Mouse (Mus musculus) midbrain, embryonic 10.5 days (tissue): ENCODE measurements at regions not wholly inside any gene's neighbourhood (a gene's known extent, or its start where the extent isn't known, plus 50 kb on each side); places are given as distances from the start of the nearest gene placed in this dataset.

Source experiments
- DNase-seq: peaks from one replicate; pipeline ENCODE4 v3.0.0-alpha.2; 2017; ENCODE audit warnings: low spot score
- H3K27ac ChIP-seq: fragments of 300-500 bp; sonication (generic); replicated peaks from 2 replicates; pipeline ENCODE4 v1.5.1; 2016; ENCODE audit warnings: mild to moderate bottlenecking
- H3K27me3 ChIP-seq: fragments of 300-500 bp; sonication (generic); 2 replicates; pipeline ENCODE4 v1.6.1; 2016; ENCODE audit warnings: low read depth, mild to moderate bottlenecking; ENCODE audit not compliant: poor library complexity, severe bottlenecking
- H3K36me3 ChIP-seq: fragments of 300-500 bp; sonication (generic); 2 replicates; pipeline ENCODE4 v1.6.1; 2016; ENCODE audit warnings: mild to moderate bottlenecking, moderate library complexity
- H3K4me1 ChIP-seq: fragments of 300-500 bp; sonication (generic); 2 replicates; pipeline ENCODE4 v1.6.1; 2016
- H3K4me3 ChIP-seq: fragments of 300-500 bp; sonication (generic); 2 replicates; pipeline ENCODE4 v1.5.1; 2016; ENCODE audit warnings: mild to moderate bottlenecking, moderate library complexity
- H3K9me3 ChIP-seq: fragments of 300-500 bp; sonication (generic); replicated peaks from 2 replicates; pipeline ENCODE4 v1.6.1; 2016; ENCODE audit warnings: mild to moderate bottlenecking
- WGBS: fragments of 180-500 bp; shearing (Covaris S2); methylation state at CpG from one replicate; pipeline ENCODE4 v1.1.7; 2016; 5-methylcytosine and 5-hydroxymethylcytosine counted together

DNA sequence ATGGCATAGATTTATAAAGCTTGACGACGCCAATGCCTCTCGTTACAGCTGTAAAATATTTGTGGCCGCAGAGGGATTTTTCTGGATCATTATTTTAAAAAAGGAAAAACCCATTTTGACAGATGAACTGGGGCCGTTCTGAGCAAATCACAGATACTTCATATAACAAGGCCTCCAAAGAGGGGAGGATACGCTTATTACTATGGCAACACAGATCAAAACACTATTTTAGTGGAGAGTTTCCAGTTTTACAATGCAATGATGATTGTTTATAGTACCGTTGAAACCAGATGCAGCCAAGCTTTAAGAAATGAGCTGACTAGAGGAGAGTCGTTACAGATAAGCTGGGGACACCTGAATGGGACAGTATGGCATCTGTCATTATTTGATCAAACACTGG lies 287.8 kb downstream of the Zfp326 start:
- Histone ChIP-seq H3K4me1 (no peaks in the 10 kb centered on the region), H3K4me3 (no peak overlapping the region), H3K36me3 (no peaks in the 10 kb centered on the region), H3K27me3 (no peaks in the 10 kb centered on the region), H3K27ac (no peak overlapping the region), H3K9me3 (no peaks in the 10 kb centered on the region)
- no peak for DNase-seq
- WGBS, result 93% methylated on average over 8 of the region's 8 CpGs

DNA sequence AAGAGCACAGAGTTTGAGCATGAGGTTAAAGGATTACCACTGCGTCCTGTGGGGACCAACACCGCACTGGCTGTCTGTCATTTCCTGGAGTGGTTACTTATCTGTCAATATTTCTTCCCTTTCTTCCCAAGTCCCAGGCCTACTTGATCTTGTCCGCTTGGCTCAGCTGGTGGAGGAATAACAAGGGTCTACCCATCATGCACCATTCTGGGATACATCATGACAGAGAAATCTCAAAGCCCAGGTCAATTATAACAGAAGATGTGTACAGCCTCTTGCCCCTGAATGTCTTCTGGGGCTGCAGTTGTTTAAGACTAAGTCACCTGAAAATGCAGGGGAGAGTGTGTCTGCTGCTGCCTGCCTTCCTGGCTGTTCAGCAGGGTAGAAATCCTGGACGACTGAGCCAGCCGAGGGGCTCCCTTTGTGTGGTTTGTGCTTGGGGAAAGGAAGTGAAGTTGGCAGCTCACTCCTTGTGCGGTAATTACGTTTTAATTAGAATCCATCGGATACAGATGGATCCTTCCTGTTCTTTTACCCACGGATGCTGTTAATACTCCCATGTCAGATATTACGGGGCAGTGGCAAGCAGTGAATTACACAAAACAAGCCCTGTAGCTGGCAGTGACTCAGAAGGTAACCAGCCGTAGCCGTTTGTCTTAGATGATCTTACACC lies 286.8 kb downstream of the Zfp326 start:
- no peaks in the 10 kb centered on the region for H3K9me3 ChIP-seq
- no peaks in the 10 kb centered on the region for H3K36me3 ChIP-seq
- no peak overlapping the region for H3K4me3 ChIP-seq
- H3K4me1 ChIP-seq, result no peaks in the 10 kb centered on the region
- WGBS, result 71% methylated on average over 12 of the region's 12 CpGs
- no peaks in the 10 kb centered on the region for H3K27me3 ChIP-seq
- H3K27ac ChIP-seq, result no peak overlapping the region
- no peak for DNase-seq

DNA sequence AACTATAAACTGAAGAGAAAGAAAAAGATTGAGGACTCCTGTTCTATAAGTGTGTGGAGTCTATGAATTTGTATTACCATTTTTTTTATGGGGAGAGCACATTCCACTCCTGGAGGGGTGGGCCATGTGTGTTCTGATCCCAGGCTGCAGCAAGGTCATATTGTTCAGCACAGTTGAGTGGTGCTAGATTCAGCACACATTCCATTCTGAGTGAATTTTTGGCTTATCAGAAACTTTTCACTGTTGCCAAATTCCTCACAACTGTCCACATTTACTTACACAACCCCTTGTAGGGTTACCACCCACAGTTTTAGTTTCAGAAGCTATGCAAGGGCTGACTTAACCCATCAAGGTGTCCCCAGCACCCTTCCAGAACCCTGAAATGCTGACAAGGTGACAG lies 262.7 kb downstream of the Zfp326 start:
- Histone ChIP-seq H3K4me3 (no peak overlapping the region), H3K27ac (no peak overlapping the region), H3K4me1 (no peaks in the 10 kb centered on the region), H3K27me3 (no peaks in the 10 kb centered on the region), H3K9me3 (no peaks in the 10 kb centered on the region), H3K36me3 (no peaks in the 10 kb centered on the region)
- DNase-seq, result no peak

DNA sequence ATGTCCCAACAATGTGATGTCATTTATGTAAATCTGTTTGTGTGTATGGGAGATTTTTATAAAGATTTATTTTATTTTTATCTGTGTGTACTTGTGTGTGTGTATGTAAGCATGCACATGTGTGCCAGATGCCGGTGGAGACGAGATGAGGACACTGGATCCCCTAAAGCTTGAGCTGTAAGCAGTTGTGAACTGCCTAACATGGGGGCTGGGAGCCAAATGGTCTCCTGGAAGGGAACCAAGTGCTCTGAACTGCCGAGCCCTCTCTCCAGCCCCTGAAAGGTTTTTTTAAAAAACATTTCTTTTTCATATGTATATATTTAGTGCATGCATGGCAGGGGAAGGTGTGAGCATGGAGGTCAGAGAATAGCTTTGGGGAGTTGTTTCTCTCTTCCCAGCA lies 246.6 kb downstream of the Zfp326 start:
- Histone ChIP-seq H3K4me3 (no peak overlapping the region), H3K36me3 (no peaks in the 10 kb centered on the region), H3K9me3 (no peaks in the 10 kb centered on the region), H3K27me3 (no peaks in the 10 kb centered on the region), H3K27ac (no peak overlapping the region), H3K4me1 (peaks cover 9% of the 10 kb centered on the region; the same call in 1 of the 2 replicates)
- 84% methylated on average over 3 of the region's 3 CpGs for WGBS
- no peak for DNase-seq

DNA sequence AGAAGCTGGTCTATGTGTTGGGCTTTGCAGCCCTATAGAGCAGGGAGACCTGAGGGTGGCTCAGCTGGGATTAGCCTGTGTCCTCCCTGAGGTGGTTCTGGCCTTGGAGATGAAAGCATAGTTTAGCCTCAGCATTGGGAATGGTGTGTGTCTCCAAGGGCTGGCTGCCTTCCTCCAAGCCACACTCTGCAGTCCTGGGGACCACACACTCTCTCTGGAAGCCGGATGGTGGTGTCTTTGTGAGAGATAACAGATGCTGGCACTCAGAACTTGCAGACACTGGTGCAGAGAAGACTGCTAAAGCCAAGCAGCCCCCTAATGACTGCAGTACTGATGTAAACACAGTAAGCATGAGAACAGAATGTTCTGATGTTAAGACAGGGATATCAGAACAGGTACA lies 243.2 kb downstream of the Zfp326 start:
- Histone ChIP-seq H3K4me3 (no peak overlapping the region), H3K36me3 (no peaks in the 10 kb centered on the region), H3K27ac (no peak overlapping the region), H3K9me3 (no peaks in the 10 kb centered on the region), H3K27me3 (no peaks in the 10 kb centered on the region), H3K4me1 (peaks cover 9% of the 10 kb centered on the region; the same call in 1 of the 2 replicates)
- no peak for DNase-seq
- 74% methylated on average over 1 of the region's 1 CpGs for WGBS

DNA sequence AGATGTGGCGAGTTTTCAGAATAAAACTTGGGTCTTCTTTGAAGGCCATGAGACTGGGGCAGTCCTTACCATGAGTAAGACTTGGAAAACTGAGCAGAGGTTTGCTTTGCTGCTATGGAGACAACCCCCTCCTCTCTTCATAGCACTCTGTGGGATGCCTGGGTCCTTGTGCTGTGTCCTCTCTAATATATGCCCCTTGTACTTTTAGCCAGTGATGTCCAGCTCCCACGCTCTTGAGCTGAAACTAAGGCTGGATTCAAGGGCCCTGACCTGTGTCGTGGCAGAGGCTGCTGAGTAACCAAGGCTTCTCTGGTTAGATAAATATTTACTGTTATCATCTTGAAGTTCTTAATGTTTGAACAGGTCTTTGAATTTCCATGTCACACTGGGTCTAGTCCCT lies 236.8 kb downstream of the Zfp326 start:
- 73% methylated on average over 3 of the region's 3 CpGs for WGBS
- Histone ChIP-seq H3K4me3 (no peak overlapping the region), H3K36me3 (no peaks in the 10 kb centered on the region), H3K4me1 (peaks cover 3% of the 10 kb centered on the region; the same call in 1 of the 2 replicates), H3K27ac (no peak overlapping the region), H3K9me3 (no peaks in the 10 kb centered on the region), H3K27me3 (no peaks in the 10 kb centered on the region)
- DNase-seq, result no peak

DNA sequence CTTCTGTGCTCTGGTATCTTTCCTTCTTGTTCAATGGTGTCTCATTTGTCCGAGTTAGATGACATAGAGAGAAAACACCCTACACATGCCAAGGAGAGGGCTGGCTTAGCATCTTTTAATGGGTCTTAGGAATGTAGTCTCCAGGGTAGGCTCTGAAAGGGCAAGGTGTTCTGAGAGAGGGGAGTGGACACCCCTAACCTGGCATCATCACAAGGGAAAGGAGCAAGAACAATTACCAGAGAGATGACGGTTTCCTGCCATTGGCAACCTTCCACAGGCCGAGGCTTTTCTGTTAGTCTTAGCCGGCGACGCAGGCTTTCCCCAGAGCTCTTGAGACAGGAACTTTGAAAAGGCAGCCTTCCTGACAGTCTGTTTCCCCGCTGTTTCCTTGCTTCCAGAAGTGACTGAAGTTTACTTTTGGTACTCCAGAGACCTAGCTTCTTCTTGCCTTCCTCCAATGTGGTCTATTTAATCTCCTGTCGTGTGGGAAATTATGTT lies 232.2 kb downstream of the Zfp326 start:
- no peaks in the 10 kb centered on the region for H3K27me3 ChIP-seq
- H3K4me3 ChIP-seq, result no peak overlapping the region
- no peaks in the 10 kb centered on the region for H3K36me3 ChIP-seq
- no peaks in the 10 kb centered on the region for H3K9me3 ChIP-seq
- 80% methylated on average over 8 of the region's 8 CpGs for WGBS
- H3K4me1 ChIP-seq, result peaks cover 3% of the 10 kb centered on the region; the same call in 1 of the 2 replicates
- H3K27ac ChIP-seq, result no peak overlapping the region
- DNase-seq, result no peak

DNA sequence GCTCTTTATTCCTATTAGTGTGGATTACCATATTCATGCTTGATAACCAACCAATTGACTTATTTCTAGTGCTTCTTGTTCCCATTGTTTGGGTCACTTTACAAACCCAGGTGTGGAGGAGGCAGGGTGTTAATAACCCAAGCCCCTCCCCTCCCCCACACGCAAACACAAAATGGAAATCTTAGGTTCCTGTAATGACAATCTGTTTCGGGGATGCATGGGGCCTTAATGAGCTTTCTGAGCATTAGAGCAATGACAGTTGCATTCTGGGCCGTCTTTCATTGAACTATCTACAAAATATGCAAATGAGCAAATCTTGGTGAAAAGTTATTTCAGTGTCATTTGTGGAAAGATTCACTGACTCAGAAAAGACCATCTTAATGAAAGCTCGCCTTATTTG lies 225.9 kb downstream of the Zfp326 start:
- H3K36me3 ChIP-seq, result no peaks in the 10 kb centered on the region
- H3K9me3 ChIP-seq, result no peaks in the 10 kb centered on the region
- WGBS, result 87% methylated on average over 4 of the region's 4 CpGs
- H3K4me3 ChIP-seq, result no peak overlapping the region
- no peak for DNase-seq
- H3K27me3 ChIP-seq, result no peaks in the 10 kb centered on the region
- no peak overlapping the region for H3K27ac ChIP-seq
- no peaks in the 10 kb centered on the region for H3K4me1 ChIP-seq

DNA sequence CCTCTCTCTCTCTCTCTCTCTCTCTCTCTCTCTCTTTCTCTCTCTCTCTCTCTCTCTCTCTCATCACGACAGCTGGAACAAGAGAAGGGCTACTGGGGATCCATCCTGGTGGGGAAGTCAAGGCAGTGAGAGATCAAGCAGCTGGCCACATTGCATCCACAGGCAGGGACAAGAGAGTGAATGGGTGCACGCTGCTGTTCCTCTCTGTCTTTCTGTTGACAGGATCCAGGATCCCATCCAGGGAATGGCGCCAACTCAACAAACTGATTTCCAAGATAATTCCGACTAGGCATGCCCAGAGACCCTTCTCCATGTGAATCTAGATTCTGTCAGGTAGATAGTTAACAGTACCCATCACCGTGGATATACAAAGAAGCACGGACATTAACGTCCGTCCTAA lies 222.5 kb downstream of the Zfp326 start:
- H3K4me3 ChIP-seq, result no peak overlapping the region
- H3K27me3 ChIP-seq, result no peaks in the 10 kb centered on the region
- DNase-seq, result no peak
- H3K4me1 ChIP-seq, result no peaks in the 10 kb centered on the region
- H3K27ac ChIP-seq, result no peak overlapping the region
- WGBS, result 89% methylated on average over 8 of the region's 8 CpGs
- H3K9me3 ChIP-seq, result no peaks in the 10 kb centered on the region
- no peaks in the 10 kb centered on the region for H3K36me3 ChIP-seq

DNA sequence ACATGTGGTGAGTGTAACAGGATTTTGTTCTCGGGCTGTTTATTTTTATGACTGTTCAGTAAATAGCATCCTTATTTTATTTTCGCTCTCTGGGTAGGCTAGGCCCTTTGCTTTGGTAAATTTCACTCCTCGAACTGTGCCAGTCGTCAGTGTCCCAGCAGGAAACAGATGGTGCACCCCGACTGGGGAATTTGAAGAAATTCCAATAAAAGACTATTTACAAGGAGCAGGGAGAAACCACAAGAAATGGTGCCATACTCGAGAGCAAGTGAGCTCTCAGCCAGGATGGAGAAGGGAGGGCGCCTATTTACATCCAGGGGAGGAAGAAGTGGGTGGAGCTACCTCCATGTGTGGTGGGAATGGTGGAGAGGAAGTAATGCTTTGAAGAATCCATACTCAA lies 213.0 kb downstream of the Zfp326 start:
- no peaks in the 10 kb centered on the region for H3K36me3 ChIP-seq
- no peaks in the 10 kb centered on the region for H3K4me1 ChIP-seq
- H3K27me3 ChIP-seq, result no peaks in the 10 kb centered on the region
- 82% methylated on average over 7 of the region's 7 CpGs for WGBS
- no peak for DNase-seq
- H3K27ac ChIP-seq, result no peak overlapping the region
- peaks cover 7% of the 10 kb centered on the region; the same call in 1 of the 2 replicates for H3K9me3 ChIP-seq
- no peak overlapping the region for H3K4me3 ChIP-seq

DNA sequence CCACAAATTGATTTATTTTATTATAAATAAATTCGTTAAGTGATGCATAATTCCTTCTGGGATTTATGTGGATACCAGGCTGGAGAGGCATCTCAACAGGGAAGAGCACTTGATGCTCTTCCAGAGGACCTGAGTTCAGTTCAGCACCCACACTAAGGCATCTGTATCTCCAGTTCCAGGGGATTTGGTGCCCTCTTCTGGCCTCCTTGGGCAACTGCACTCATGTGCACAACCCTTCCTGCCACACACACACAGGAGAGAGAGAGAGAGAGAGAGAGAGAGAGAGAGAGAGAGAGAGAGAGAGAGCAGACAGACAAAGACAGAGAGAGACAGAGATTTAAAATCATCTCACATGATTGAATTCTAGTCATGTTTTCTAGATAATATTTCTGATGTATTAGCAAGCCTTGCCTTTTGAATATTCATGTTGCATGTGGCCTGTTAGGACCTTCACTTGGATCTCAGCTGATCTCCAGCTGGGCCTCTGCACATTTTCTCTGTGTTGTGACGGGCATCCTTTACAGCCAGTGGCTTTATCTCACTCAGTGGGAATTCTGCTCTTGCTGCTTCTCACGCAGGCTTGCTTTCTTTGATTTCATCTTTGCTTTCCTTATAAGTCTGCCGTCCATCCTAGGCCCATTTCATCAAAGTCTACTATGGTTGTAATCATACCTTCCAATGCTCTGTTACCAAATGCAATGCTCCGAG lies 212.3 kb downstream of the Zfp326 start:
- Histone ChIP-seq H3K9me3 (peaks cover 7% of the 10 kb centered on the region; the same call in 1 of the 2 replicates), H3K36me3 (no peaks in the 10 kb centered on the region), H3K27me3 (no peaks in the 10 kb centered on the region), H3K4me3 (no peak overlapping the region), H3K4me1 (no peaks in the 10 kb centered on the region), H3K27ac (no peak overlapping the region)
- WGBS, result 79% methylated on average over 5 of the region's 5 CpGs
- DNase-seq, result no peak

DNA sequence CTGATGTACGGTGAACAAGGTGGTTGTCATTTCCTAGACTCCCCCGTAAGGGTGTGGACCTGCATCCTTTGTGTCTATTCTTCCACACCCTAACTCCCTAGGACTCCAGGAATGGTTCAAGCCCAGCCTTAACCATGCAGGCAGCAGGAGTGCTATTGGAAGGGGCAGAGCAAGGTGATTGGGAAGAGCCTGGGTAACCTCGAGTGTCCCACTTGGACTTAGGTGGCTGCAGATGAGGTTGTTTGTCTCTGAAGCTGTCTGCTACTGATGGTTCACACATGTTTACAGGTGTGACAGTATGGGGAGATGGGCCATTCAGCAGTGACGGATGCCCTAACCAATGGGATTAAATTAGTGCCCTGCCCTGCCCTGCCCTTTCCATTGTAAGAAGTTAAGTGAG lies 207.4 kb downstream of the Zfp326 start:
- peaks cover 4% of the 10 kb centered on the region; the same call in 1 of the 2 replicates for H3K4me1 ChIP-seq
- no peak overlapping the region for H3K27ac ChIP-seq
- H3K4me3 ChIP-seq, result no peak overlapping the region
- 75% methylated on average over 4 of the region's 4 CpGs for WGBS
- H3K36me3 ChIP-seq, result no peaks in the 10 kb centered on the region
- H3K27me3 ChIP-seq, result no peaks in the 10 kb centered on the region
- no peak for DNase-seq
- H3K9me3 ChIP-seq, result peaks cover 7% of the 10 kb centered on the region; the same call in 1 of the 2 replicates

DNA sequence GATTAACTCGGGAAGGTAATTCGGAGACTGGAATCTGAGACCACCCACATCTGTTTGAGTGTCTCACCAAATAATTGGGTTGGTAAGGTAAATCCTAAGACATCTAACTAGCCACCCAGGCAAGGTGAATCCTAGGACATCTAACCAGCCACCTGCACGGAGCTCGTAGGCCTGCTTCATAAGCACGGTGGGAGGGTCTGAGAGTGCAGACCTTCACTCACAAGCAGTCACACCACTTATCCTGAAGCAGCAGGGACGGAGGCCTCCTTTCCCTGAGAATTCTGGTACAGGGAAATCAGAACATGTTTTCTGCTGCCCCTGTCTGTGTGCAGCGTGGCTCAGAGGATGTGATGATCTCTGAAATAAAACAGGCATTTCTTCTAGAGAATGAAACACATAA lies 206.5 kb downstream of the Zfp326 start:
- Histone ChIP-seq H3K4me3 (no peak overlapping the region), H3K36me3 (no peaks in the 10 kb centered on the region), H3K27ac (no peak overlapping the region), H3K4me1 (peaks cover 4% of the 10 kb centered on the region; the same call in 1 of the 2 replicates), H3K27me3 (no peaks in the 10 kb centered on the region), H3K9me3 (peaks cover 6% of the 10 kb centered on the region; the same call in 1 of the 2 replicates)
- 76% methylated on average over 7 of the region's 7 CpGs for WGBS
- DNase-seq, result no peak
